Mouse (Mus musculus): ENCODE results near the gene Vapb.

The Vapb gene

GRCm38 (mm10) chr2:173794018-173794417 lies 56.7 kb downstream of the Vapb start:
- no peak for DNase-seq

- DNase-seq, result no peak
Measured at GRCm38 (mm10) chr2:173794531-173795510, 57.5 kb downstream of the Vapb start.

DNA sequence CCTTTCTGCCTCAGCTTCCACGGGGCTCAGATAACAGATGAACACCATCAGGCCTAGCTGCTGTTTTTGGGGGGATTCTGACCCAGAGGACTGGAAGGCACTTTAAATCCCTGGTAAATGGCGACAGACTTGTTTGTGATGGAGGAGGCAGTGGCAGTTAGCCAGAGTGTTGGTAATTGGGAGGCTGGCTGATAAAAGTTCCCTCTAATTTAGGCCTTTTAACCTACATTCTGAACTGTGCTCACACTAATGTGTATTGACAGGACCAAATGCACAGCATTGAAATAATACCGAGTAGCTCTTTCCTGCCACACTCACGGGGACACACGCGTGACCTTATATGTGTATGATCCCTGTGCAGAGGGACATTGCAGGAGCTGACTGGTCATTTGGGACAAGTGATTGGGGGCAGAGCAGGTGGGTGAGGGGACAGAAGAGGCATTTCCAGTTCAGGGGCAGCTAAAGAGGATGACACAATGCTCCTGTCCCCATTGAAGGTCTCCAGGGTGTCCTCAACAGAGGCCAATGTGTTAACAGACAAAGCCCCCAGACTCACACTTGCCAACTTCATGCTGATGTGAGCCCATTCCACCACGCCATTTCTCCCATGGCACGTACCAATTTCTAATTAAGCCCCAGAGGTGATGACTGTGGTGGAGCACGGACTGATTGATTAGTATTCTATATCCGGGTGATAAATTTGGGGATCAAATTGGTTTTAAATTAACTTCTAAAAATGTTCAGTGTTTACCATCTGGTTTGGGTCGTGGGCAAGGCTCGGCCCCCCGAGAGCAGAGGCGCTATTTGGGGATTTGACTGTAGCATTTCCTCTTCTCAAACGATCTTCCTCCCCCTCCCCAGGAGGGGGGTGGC lies 58.7 kb downstream of the Vapb start:
- DNase-seq, result no peak

DNA sequence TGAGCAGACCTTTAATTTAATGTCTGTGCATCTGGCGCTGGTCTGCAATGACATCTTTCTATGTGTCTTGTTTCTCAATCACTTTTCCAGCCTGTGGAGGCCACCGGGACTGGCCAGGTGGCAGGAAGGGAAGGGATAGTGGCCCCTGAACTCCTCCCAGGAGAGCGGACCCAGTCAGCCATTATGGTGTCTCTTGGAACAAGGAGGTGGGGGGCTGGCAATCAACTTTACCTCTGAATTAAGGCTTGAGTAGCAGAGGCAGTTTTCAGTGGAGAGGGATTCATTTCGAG lies 59.3 kb downstream of the Vapb start:
- DNase-seq, result no peak

DNA sequence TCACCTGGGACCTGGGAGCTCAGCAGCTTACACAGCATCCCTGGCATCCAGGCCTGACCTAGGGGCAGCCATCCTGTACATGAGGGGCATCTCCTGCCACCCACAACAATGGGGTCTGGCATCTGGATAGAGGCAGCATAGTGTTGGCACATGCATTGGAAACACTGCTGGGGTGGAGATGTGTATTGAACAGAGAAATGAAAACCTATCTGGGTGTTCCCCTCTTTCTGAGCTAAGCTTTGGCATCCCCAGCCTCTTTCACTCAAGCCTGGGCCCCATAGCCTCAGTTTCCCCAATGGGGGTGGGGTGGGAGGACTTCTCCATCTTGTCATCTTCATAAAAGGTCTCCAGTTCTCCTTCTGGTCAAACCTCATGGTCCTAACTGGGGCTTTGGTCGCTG lies 62.2 kb downstream of the Vapb start:
- no peak for DNase-seq

DNA sequence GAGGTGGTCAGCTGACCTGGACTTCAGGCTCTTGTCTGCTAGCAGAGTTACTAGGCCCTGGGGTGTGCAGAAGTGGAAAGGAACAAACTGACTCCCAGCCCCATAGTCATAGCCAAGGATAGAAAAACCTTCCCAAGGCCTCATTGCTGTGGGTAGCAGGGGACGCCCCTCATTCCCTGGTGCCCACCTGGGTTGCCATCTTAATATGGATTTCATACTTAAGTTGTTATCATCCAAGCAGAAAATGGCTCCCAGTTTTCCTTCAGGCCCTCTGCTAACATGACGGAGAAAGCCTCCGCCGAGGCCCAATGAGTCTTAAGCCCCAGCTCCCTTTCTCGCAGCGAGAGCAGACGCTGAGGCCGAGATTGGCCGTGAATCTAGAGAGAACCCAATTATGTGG lies 63.3 kb downstream of the Vapb start:
- DNase-seq, result no peak

GRCm38 (mm10) chr2:173801405-173801876 lies 64.1 kb downstream of the Vapb start:
- peak; percentile 14 for DNase-seq

- no peak for DNase-seq
Measured at GRCm38 (mm10) chr2:173802176-173802575, 64.9 kb downstream of the Vapb start.

- DNase-seq, result no peak
Measured at GRCm38 (mm10) chr2:173802956-173803355, 65.6 kb downstream of the Vapb start.

DNA sequence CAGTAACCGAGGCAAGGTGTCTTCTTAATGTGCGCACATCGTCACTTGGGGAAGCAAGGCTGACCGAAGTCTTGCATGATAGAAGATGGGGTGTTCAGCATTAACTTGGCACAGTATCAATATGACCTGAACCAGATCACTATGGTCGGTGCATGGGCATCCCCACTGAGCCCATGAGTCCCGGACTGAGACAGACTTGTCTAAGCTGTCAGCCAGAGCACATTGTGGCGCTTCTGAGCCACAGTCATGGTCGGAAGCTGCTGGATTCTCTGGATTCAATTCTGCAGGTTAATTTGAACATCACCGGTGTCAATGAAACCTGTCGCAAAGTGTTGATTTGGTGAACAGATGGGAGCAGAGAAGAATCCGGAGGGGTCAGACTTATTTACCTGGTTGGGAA lies 66.5 kb downstream of the Vapb start:
- DNase-seq, result no peak

GRCm38 (mm10) chr2:173806621-173807020 lies 69.3 kb downstream of the Vapb start:
- no peak for DNase-seq

- DNase-seq, result no peak
Measured at GRCm38 (mm10) chr2:173808942-173809341, 71.6 kb downstream of the Vapb start.

DNA sequence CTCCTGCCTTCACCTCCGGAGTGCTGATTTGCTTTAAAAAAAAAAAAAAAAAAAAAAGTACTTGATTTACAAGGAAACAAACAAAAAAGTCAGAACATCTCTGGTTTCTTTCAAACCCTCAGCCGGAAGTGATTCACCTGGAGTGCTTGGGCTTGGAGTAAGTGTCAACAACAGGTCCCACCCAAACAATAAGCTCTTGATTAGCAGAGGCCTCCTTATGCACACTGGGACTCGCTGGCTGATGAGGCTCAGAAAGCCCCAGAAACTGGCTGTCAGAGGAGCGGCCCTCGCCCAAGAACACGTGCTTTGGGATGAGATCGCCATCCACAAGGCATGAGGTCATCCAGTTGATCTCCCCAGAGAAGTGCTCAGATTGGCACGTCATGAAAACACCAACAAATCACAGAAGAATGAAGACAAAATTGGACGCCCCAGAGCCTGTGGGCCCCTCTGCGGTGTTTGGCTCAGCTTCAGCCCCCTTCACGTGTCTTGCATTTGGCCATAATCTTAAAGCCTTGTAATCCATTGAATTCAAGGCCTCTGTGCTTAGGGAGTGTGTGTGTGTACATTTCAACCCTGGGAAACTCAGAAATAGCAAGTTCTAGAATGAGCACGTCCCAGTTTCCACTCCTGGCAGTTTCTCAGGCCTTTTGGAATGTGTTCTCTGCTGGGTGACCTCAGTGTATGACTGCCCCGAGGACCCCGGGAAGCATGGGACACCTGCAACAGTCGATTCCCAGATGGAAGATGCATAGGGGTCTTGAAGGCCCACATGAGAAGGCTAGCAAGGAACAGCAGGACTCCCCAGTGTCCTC lies 72.9 kb downstream of the Vapb start:
- DNase-seq, result no peak

DNA sequence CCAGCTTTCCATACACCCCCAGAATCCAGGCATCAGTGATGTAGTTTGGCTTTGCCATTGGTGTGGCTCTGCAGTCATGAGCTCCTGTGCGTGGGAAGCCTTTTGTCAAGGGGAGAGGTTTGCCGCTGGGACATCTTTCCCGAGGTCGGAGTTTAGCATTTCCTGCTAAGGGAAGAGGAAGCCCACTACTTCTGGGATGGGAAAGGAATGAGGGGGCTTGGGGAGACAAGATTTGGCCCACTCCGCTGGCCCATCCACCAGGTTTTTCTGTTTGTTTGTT lies 73.5 kb downstream of the Vapb start:
- no peak for DNase-seq

DNA sequence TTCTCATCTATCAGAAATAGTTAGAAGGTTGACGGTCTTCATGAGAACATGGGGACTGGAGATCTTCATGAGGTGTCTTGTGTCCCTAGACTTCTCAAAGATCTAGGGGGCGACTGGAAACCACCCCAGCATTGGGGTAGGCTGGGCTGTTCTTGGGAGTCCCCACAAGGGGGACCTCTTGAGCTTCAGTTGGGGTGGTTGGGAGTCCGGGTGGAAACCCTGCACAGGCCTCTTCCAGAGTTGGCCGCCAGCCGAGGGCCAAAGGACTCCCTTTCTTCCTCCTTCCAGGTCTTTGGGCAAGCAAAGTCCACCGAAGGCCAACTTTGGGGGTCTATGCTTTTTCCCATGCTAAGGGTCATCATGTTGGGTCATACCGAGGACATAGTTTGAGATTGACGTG lies 74.5 kb downstream of the Vapb start:
- DNase-seq, result no peak

- DNase-seq, result no peak
Measured at GRCm38 (mm10) chr2:173813071-173813470, 75.8 kb downstream of the Vapb start.

DNA sequence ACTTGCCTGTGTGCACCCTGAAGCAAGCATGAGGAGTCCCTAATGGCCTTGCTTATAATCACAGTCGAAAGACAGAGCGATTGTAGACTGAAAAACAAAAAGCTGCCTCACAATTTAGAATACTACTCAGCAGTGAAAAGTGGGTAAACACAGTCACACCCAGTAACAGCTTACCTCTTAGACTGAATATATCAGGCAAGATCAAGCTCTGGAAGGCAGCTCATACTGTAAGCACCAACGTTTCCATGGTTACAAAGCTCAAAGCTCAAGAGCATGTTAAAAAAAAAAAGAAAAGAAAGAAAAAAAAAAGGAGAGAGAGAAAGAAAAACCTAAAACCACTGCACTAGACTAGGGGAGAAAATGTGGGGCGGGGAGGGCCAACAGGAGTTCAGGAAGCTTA lies 89.0 kb downstream of the Vapb start:
- no peak for DNase-seq

DNA sequence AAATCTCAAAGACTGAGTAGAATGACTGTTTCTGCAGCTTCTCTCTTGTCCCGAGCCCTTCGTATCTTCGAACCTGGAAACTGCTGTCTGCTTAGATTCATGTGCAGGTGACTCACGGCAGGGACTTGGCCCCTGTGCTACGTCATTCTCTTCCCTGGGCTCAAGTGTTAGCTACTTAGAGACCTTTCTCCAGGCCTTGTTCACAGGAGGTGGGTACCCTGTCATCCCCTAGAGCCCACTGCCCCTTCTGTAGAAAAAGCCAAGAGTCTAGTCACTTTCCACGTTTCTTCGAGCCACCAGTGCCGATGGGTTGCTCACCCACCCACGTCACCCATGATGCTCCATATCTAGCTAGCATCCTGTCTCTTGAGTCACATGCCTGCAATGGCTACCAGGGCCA lies 89.9 kb downstream of the Vapb start:
- no peak for DNase-seq

- no peak for DNase-seq
Measured at GRCm38 (mm10) chr2:173828134-173828533, 90.8 kb downstream of the Vapb start.

- no peak for DNase-seq
Measured at GRCm38 (mm10) chr2:173832828-173833492, 95.6 kb downstream of the Vapb start.

Data from lung, postnatal 14 days (tissue).